Mouse (Mus musculus) kidney, adult 2 months (tissue): ENCODE data around the gene Rab10.

ENCODE experiments used
- CTCF ChIP-seq: fragments of 200-500 bp; conservative IDR thresholded peaks from 2 replicates; pipeline ENCODE4 v1.5.1; 2011; ENCODE audit warnings: low read depth, mild to moderate bottlenecking, control low read depth, low read length, moderate library complexity, mixed read lengths; ENCODE audit not compliant: insufficient read depth, insufficient read length
- POLR2A ChIP-seq: fragments of 200-500 bp; IDR thresholded peaks from one replicate; pipeline ENCODE4 v1.6.1; 2011; ENCODE audit warnings: low read depth, low read length, control low read depth

- TF ChIP-seq CTCF: no peak
- TF ChIP-seq POLR2A: no peak
Observed at GRCm38 (mm10) chr12:3282520-3282919, 27.2 kb downstream of the Rab10 start.
